Mouse (Mus musculus) kidney, embryonic 15.5 days (tissue): ENCODE data around the gene Naa11. TPM values are rescaled to one million over a fixed set of nuclear protein-coding genes. Genes with fewer than 3 reads are reported as not detected.

Experiments
- ATAC-seq: fragments of 200-750 bp; cut with Nextera tagmentation; replicated peaks from 2 replicates; pipeline ENCODE4 v1.8.0; 2017; ENCODE audit warnings: moderate TSS enrichment; ENCODE audit not compliant: low FRiP score
- H3K27ac ChIP-seq: fragments of 300-500 bp; sonication (generic); 2 replicates; pipeline ENCODE4 v1.5.1; 2015; ENCODE audit warnings: mild to moderate bottlenecking, inconsistent platforms
- H3K27me3 ChIP-seq: fragments of 300-500 bp; sonication (generic); 2 replicates; pipeline ENCODE4 v1.6.1; 2015; ENCODE audit warnings: inconsistent platforms
- H3K36me3 ChIP-seq: fragments of 300-500 bp; sonication (generic); 2 replicates; pipeline ENCODE4 v1.6.1; 2015; ENCODE audit warnings: inconsistent platforms
- H3K4me1 ChIP-seq: fragments of 300-500 bp; sonication (generic); 2 replicates; pipeline ENCODE4 v1.6.1; 2015; ENCODE audit warnings: inconsistent platforms
- H3K4me2 ChIP-seq: fragments of 300-500 bp; sonication (generic); 2 replicates; pipeline ENCODE4 v1.6.1; 2015; ENCODE audit warnings: moderate library complexity, mild to moderate bottlenecking, inconsistent platforms
- H3K4me3 ChIP-seq: fragments of 300-500 bp; sonication (generic); replicated peaks from 2 replicates; pipeline ENCODE4 v1.5.1; 2015; ENCODE audit warnings: mild to moderate bottlenecking, inconsistent platforms
- H3K9ac ChIP-seq: fragments of 300-500 bp; sonication (generic); 2 replicates; pipeline ENCODE4 v1.6.1; 2015; ENCODE audit warnings: mild to moderate bottlenecking, inconsistent platforms
- H3K9me3 ChIP-seq: fragments of 300-500 bp; sonication (generic); replicated peaks from 2 replicates; pipeline ENCODE4 v1.6.1; 2016; ENCODE audit warnings: inconsistent platforms
- WGBS: fragments of 180-500 bp; shearing (Covaris S2); methylation state at CpG from one replicate; pipeline ENCODE4 v1.1.7; 2015; ENCODE audit warnings: mixed read lengths; 5-methylcytosine and 5-hydroxymethylcytosine counted together
- polyA plus RNA-seq: library from polyadenylated mRNA; unstranded; fragments of >200 nt; fragmentation: Nextera tagmentation; extraction: Ambion mirVana; gene quantifications from 2 replicates; pipeline ENCODE4 v1.2.1, GENCODE M21; 2015

Naa11 gene
- polyA plus RNA-seq, 1 experiment from 2014 or later = not detected

DNA sequence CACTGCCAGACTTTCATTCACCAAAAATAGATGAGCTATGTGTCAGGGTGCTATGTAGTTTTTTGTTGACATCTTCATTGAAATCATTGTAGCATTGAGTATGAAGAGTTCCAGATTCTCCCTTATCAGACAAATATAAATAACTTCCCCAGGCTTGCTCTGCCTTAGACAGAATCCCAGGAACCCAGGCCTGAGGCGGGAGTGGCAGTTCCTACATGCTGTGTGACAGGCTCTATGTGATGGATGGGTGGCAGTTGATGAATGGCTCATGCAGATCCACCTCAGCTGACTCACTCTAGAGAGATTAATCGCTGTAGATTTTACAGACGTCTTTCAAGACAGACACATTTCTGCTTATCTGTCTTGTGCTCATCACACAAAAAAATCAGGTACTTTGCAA, 57.4 kb downstream of the Naa11 start:
- no peaks in the 10 kb centered on the region for H3K36me3 ChIP-seq
- no peaks in the 10 kb centered on the region for H3K9me3 ChIP-seq
- 60% methylated on average over 3 of the region's 3 CpGs for WGBS
- no peak overlapping the region for H3K4me2 ChIP-seq
- no peaks in the 10 kb centered on the region for H3K4me1 ChIP-seq
- no peak overlapping the region for H3K27ac ChIP-seq
- H3K9ac ChIP-seq = no peak overlapping the region
- H3K4me3 ChIP-seq = no peak overlapping the region
- H3K27me3 ChIP-seq = no peaks in the 10 kb centered on the region
- no peak for ATAC-seq

Other genes with a start within 250 kb of the Naa11 start
- not detected in 2 replicates for gene Gk2, start 64.6 kb upstream of the Naa11 start, polyA plus RNA-seq